Mouse (Mus musculus) liver, embryonic 14.5 days (tissue): ENCODE measurements around the gene Pdzrn4. TPM values are rescaled to one million over a fixed set of nuclear protein-coding genes. Genes with fewer than 3 reads are reported as not detected.

Experiments used
- ATAC-seq: fragments of 200-750 bp; cut with Nextera tagmentation; 2 replicates; pipeline ENCODE4 v1.8.0; 2017; ENCODE audit warnings: moderate number of reproducible peaks, mild to moderate bottlenecking, moderate library complexity; ENCODE audit not compliant: insufficient read depth
- DNase-seq, 3 experiments: peaks; one replicate each; pipeline ENCODE4 v3.0.0-alpha.2; 2012 to 2013; ENCODE audit warnings: low read depth in 3 of 3, low spot score in 3 of 3
- H3K27ac ChIP-seq: fragments of 300-500 bp; sonication (generic); 2 replicates; pipeline ENCODE4 v1.5.1; 2014; ENCODE audit warnings: moderate library complexity, mild to moderate bottlenecking, control low read depth, inconsistent platforms
- H3K27me3 ChIP-seq: fragments of 300-500 bp; sonication (generic); 2 replicates; pipeline ENCODE4 v1.6.1; 2014; ENCODE audit warnings: mild to moderate bottlenecking, low read length, moderate library complexity; ENCODE audit not compliant: control insufficient read depth, insufficient read depth
- H3K36me3 ChIP-seq: fragments of 300-500 bp; sonication (generic); replicated peaks from 2 replicates; pipeline ENCODE4 v1.6.1; 2014; ENCODE audit warnings: low read depth; ENCODE audit not compliant: control insufficient read depth, insufficient read depth
- H3K4me1 ChIP-seq, 2 experiments: fragments of 200-500 bp in 1 of 2; fragments of 300-500 bp in 1 of 2; sonication (generic) in 1 of 2; replicated peaks; 2 replicates each; pipeline ENCODE4 v1.6.1; 2012 to 2014; ENCODE audit warnings: antibody characterized with exemption in 1 of 2, inconsistent platforms in 1 of 2, low read length in 1 of 2; ENCODE audit not compliant: control insufficient read depth in 2 of 2, insufficient read depth in 2 of 2
- H3K4me2 ChIP-seq: fragments of 300-500 bp; sonication (generic); 2 replicates; pipeline ENCODE4 v1.6.1; 2014; ENCODE audit warnings: low read depth, mild to moderate bottlenecking, control low read depth, moderate library complexity
- H3K4me3 ChIP-seq, 2 experiments: fragments of 200-500 bp in 1 of 2; fragments of 300-500 bp in 1 of 2; sonication (generic) in 1 of 2; 2 replicates each; pipeline ENCODE4 v1.5.1; 2012 to 2014; ENCODE audit warnings: low read depth in 2 of 2, low read length in 2 of 2, mild to moderate bottlenecking in 2 of 2, control low read depth in 1 of 2, inconsistent platforms in 1 of 2, moderate library complexity in 1 of 2; ENCODE audit not compliant: insufficient read depth in 1 of 2
- H3K9ac ChIP-seq: fragments of 300-500 bp; sonication (generic); replicated peaks from 2 replicates; pipeline ENCODE4 v1.6.1; 2014; ENCODE audit warnings: mild to moderate bottlenecking, control low read depth, moderate library complexity
- H3K9me3 ChIP-seq: fragments of 300-500 bp; sonication (generic); 2 replicates; pipeline ENCODE4 v1.6.1; 2016; ENCODE audit warnings: low read length, mixed read lengths; ENCODE audit not compliant: control insufficient read depth
- CTCF ChIP-seq: IDR thresholded peaks from 2 replicates; pipeline ENCODE4 v1.5.1; 2016; ENCODE audit warnings: antibody characterized with exemption, low read depth, control low read depth
- EP300 ChIP-seq: IDR thresholded peaks from 2 replicates; pipeline ENCODE4 v1.6.1; 2016; ENCODE audit warnings: antibody characterized with exemption, low read depth
- WGBS: fragments of 180-500 bp; shearing (Covaris S2); extraction: QIAGEN DNeasy Blood & Tissue Kit; methylation state at CpG from one replicate; pipeline ENCODE4 v1.1.7; 2014; ENCODE audit not compliant: insufficient replicate concordance; 5-methylcytosine and 5-hydroxymethylcytosine counted together
- polyA plus RNA-seq, 2 experiments: library from polyadenylated mRNA; depleted of rRNA in 1 of 2; stranded (reverse) in 1 of 2; unstranded in 1 of 2; fragments of >200 nt; fragmentation: Nextera tagmentation in 1 of 2; extraction: Ambion mirVana in 1 of 2; gene quantifications; 2 replicates each; pipeline versions ENCODE4 v1.2.1 to v1.2.3; 2012 to 2014

Pdzrn4 gene
- polyA plus RNA-seq, 2 experiments, result not detected

DNA sequence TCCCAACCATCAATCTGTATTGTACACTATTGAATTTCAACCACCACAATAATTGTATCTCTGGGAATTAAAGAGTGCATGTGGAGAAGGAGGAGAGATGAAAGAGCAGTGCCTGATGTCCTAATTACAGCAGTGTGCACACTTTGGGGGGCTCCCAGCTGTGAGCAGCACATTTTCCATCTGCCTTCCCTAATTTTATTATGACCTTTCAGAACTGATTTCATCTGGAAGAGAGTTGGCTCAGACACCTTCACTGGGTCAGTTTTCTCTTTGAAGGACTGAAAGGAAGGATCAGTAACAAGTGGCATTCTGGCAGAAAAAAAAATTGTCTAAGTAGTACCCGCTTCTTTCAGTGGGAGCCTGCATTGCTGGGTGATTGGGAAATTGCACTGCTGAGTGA lies 119.0 kb downstream of the Pdzrn4 start:
- Histone ChIP-seq H3K4me2 (no peak overlapping the region), H3K4me3 (no peak overlapping the region), H3K9me3 (no peaks in the 10 kb centered on the region), H3K27ac (no peak overlapping the region), H3K36me3 (no peaks in the 10 kb centered on the region), H3K9ac (no peak overlapping the region), H3K27me3 (no peaks in the 10 kb centered on the region), H3K4me1 (no peaks in the 10 kb centered on the region)
- ATAC-seq (no peak), DNase-seq (no peak)
- WGBS, result 68% methylated on average over 1 of the region's 1 CpGs
- TF ChIP-seq CTCF (no peak), EP300 (no peak)

DNA sequence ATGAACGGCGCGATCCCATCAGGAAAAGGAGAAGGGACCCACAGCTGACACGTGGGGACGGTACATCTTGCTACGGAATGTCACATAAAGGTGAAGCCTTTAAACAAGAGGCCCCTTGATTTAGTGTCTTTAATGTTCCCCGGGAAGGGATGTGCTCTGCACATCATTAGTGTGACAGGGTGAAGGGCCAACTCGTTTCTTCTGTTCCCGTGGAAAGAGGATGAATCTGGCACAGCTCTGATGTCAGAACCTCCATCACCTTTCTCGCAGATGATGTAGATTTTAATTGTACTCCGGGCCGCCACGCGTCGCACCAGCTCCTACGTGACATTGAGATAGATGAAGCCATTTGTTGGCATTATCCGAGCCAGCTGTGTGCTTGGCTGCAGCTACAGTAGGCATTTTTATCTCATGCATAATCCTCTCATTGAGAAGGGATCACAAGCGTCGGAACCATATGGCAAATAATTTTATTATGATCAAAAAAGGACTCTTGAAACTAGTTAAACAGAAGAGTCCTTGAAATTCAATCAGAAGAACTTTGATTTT lies 124.1 kb downstream of the Pdzrn4 start:
- no peak for DNase-seq
- Histone ChIP-seq H3K4me2 (no peak overlapping the region), H3K36me3 (no peaks in the 10 kb centered on the region), H3K4me3 (no peak overlapping the region), H3K4me1 (no peaks in the 10 kb centered on the region), H3K27me3 (no peaks in the 10 kb centered on the region), H3K9me3 (no peaks in the 10 kb centered on the region), H3K9ac (no peak overlapping the region), H3K27ac (no peak overlapping the region)
- no peak for TF ChIP-seq EP300
- no peak for TF ChIP-seq CTCF
- 73% methylated on average over 19 of the region's 19 CpGs for WGBS
- ATAC-seq, result no peak

GRCm38 (mm10) chr15:92521686-92522085 lies 125.0 kb downstream of the Pdzrn4 start:
- Histone ChIP-seq H3K4me2 (no peak overlapping the region), H3K9ac (no peak overlapping the region), H3K9me3 (no peaks in the 10 kb centered on the region), H3K36me3 (no peaks in the 10 kb centered on the region), H3K4me3 (no peak overlapping the region), H3K27me3 (no peaks in the 10 kb centered on the region), H3K4me1 (no peaks in the 10 kb centered on the region), H3K27ac (no peak overlapping the region)
- no peak for DNase-seq
- no peak for ATAC-seq
- 16% methylated on average over 7 of the region's 7 CpGs for WGBS
- TF ChIP-seq EP300, result no peak
- TF ChIP-seq CTCF, result no peak

GRCm38 (mm10) chr15:92524917-92525316 lies 128.2 kb downstream of the Pdzrn4 start:
- ATAC-seq, result no peak
- no peaks in the 10 kb centered on the region for H3K27me3 ChIP-seq
- no peaks in the 10 kb centered on the region for H3K9me3 ChIP-seq
- H3K9ac ChIP-seq, result no peak overlapping the region
- H3K27ac ChIP-seq, result no peak overlapping the region
- H3K4me3 ChIP-seq, result no peak overlapping the region
- H3K4me1 ChIP-seq, result no peaks in the 10 kb centered on the region
- H3K36me3 ChIP-seq, result no peaks in the 10 kb centered on the region
- WGBS, result 25% methylated on average over 2 of the region's 2 CpGs
- TF ChIP-seq EP300, result no peak
- TF ChIP-seq CTCF, result no peak
- H3K4me2 ChIP-seq, result no peak overlapping the region
- no peak for DNase-seq

GRCm38 (mm10) chr15:92525416-92525815 lies 128.7 kb downstream of the Pdzrn4 start:
- Histone ChIP-seq H3K27me3 (no peaks in the 10 kb centered on the region), H3K4me3 (no peak overlapping the region), H3K9me3 (no peaks in the 10 kb centered on the region), H3K4me2 (no peak overlapping the region), H3K27ac (no peak overlapping the region), H3K4me1 (no peaks in the 10 kb centered on the region), H3K36me3 (no peaks in the 10 kb centered on the region), H3K9ac (no peak overlapping the region)
- TF ChIP-seq EP300 (no peak), CTCF (no peak)
- DNase-seq (no peak), ATAC-seq (no peak)
- 73% methylated on average over 9 of the region's 9 CpGs for WGBS
